Mouse (Mus musculus) liver, embryonic 16.5 days (tissue): ENCODE data around the gene Kif1bp. TPM values are rescaled to one million over a fixed set of nuclear protein-coding genes. Genes with fewer than 3 reads are reported as not detected.

Experiments
- ATAC-seq: fragments of 200-750 bp; cut with Nextera tagmentation; 2 replicates; pipeline ENCODE4 v1.8.0; 2017; ENCODE audit warnings: low read depth, mild to moderate bottlenecking, moderate number of reproducible peaks, moderate library complexity
- H3K27ac ChIP-seq: fragments of 300-500 bp; sonication (generic); 2 replicates; pipeline ENCODE4 v1.5.1; 2014; ENCODE audit warnings: mild to moderate bottlenecking, low read length
- H3K27me3 ChIP-seq: fragments of 300-500 bp; sonication (generic); 2 replicates; pipeline ENCODE4 v1.6.1; 2014; ENCODE audit warnings: low read depth, low read length, mixed read lengths; ENCODE audit not compliant: control insufficient read depth, insufficient read depth
- H3K36me3 ChIP-seq: fragments of 300-500 bp; sonication (generic); 2 replicates; pipeline ENCODE4 v1.6.1; 2014; ENCODE audit warnings: mild to moderate bottlenecking; ENCODE audit not compliant: control insufficient read depth, insufficient read depth
- H3K4me1 ChIP-seq: fragments of 300-500 bp; sonication (generic); 2 replicates; pipeline ENCODE4 v1.6.1; 2014; ENCODE audit warnings: low read depth, low read length, mixed read lengths; ENCODE audit not compliant: control insufficient read depth
- H3K4me2 ChIP-seq: fragments of 300-500 bp; sonication (generic); 2 replicates; pipeline ENCODE4 v1.6.1; 2014; ENCODE audit warnings: low read depth, low read length, mixed read lengths
- H3K4me3 ChIP-seq: fragments of 300-500 bp; sonication (generic); 2 replicates; pipeline ENCODE4 v1.5.1; 2014; ENCODE audit warnings: low read depth, mild to moderate bottlenecking, low read length
- H3K9ac ChIP-seq: fragments of 300-500 bp; sonication (generic); 2 replicates; pipeline ENCODE4 v1.6.1; 2014; ENCODE audit warnings: low read depth, low read length
- H3K9me3 ChIP-seq: fragments of 300-500 bp; sonication (generic); replicated peaks from 2 replicates; pipeline ENCODE4 v1.6.1; 2016; ENCODE audit warnings: low read length; ENCODE audit not compliant: control insufficient read depth
- WGBS: fragments of 180-500 bp; shearing (Covaris S2); extraction: QIAGEN DNeasy Blood & Tissue Kit; methylation state at CpG from one replicate; pipeline ENCODE4 v1.1.7; 2014; ENCODE audit not compliant: insufficient replicate concordance; 5-methylcytosine and 5-hydroxymethylcytosine counted together
- polyA plus RNA-seq: library from polyadenylated mRNA; unstranded; fragments of >200 nt; fragmentation: Nextera tagmentation; extraction: Ambion mirVana; gene quantifications from 2 replicates; pipeline ENCODE4 v1.2.1, GENCODE M21; 2015

Gene Kif1bp
- polyA plus RNA-seq, 1 experiment from 2014 or later, result 9.9 TPM

DNA sequence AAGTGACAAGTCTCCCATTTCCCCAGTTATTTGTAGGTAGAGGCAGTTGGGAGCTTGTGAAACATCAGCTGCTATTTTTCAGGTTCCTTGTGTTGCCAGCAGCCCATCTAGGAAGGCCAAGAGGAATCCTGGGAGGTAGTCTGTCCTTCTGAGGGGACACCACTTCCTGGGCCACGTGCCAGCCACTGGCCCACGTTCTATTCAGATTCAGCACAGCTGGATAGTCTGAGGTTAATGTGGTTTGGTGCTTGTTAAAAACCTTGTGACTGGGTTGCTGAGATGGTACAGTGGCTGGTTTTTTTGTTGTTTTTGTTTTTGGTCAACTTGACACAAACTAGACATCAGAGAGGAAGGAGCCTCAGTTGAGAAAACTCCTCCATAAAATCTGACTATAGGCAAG, 45.4 kb downstream of the Kif1bp start:
- no peak for ATAC-seq
- Histone ChIP-seq H3K4me2 (no peak overlapping the region), H3K27ac (no peak overlapping the region), H3K4me1 (no peaks in the 10 kb centered on the region), H3K9me3 (no peaks in the 10 kb centered on the region), H3K36me3 (no peaks in the 10 kb centered on the region), H3K9ac (no peak overlapping the region), H3K27me3 (no peaks in the 10 kb centered on the region), H3K4me3 (no peak overlapping the region)
- 12% methylated on average over 2 of the region's 2 CpGs for WGBS

- ATAC-seq, result no peak
- H3K4me2 ChIP-seq, result no peak overlapping the region
- H3K4me1 ChIP-seq, result no peaks in the 10 kb centered on the region
- no peaks in the 10 kb centered on the region for H3K27me3 ChIP-seq
- no peak overlapping the region for H3K9ac ChIP-seq
- H3K4me3 ChIP-seq, result no peak overlapping the region
- 58% methylated on average over 9 of the region's 9 CpGs for WGBS
- H3K27ac ChIP-seq, result no peak overlapping the region
- no peaks in the 10 kb centered on the region for H3K9me3 ChIP-seq
- no peaks in the 10 kb centered on the region for H3K36me3 ChIP-seq
Measured at GRCm38 (mm10) chr10:62530183-62530582, 48.1 kb downstream of the Kif1bp start.

DNA sequence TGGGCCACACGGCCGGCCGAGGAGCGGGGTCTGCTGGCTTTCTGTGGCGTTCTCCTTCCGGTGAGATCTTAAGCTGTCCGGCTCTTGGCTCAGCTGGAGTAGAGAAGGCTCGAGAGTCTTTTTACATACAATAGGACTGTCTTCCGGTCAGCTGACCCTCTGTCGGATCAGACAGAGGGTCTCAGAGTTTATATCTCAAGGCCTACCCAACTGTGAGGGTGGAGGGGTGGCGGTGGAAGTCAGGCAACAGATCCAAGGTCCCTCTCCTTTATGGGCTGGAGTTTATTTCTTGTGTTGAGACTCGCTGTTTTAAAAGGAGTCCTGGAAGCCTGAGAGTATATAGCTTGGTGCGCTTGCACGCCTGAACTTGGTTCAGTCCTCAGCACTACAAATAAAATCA, 50.9 kb downstream of the Kif1bp start, which contains the start of gene Srgn:
Srgn (minus strand) TSS at position 101 of the 400 bp plus-strand sequence.
- Histone ChIP-seq H3K27ac (no peak within 1 kb of the TSS), H3K36me3 (no peaks in the 10 kb centered on the region), H3K4me2 (no peak within 1 kb of the TSS), H3K4me1 (peaks cover 4% of the 10 kb centered on the region), H3K27me3 (no peaks in the 10 kb centered on the region), H3K9me3 (no peaks in the 10 kb centered on the region), H3K9ac (no peak within 1 kb of the TSS), H3K4me3 (no peak within 1 kb of the TSS)
- WGBS, result 75% methylated on average over 14 of the region's 14 CpGs
- no peak for ATAC-seq

GRCm38 (mm10) chr10:62522346-62522950, 55.8 kb downstream of the Kif1bp start:
- peaks cover 23% of the 10 kb centered on the region for H3K4me1 ChIP-seq
- no peak overlapping the region for H3K4me2 ChIP-seq
- no peaks in the 10 kb centered on the region for H3K27me3 ChIP-seq
- no peak overlapping the region for H3K4me3 ChIP-seq
- ATAC-seq, result no peak
- H3K9ac ChIP-seq, result no peak overlapping the region
- H3K9me3 ChIP-seq, result no peaks in the 10 kb centered on the region
- no peaks in the 10 kb centered on the region for H3K36me3 ChIP-seq
- 62% methylated on average over 7 of the region's 7 CpGs for WGBS
- no peak overlapping the region for H3K27ac ChIP-seq

GRCm38 (mm10) chr10:62521763-62522162, 56.5 kb downstream of the Kif1bp start:
- Histone ChIP-seq H3K9ac (no peak overlapping the region), H3K4me1 (peaks cover 23% of the 10 kb centered on the region), H3K4me2 (no peak overlapping the region; the same call in 1 of the 2 replicates), H3K27me3 (no peaks in the 10 kb centered on the region), H3K36me3 (no peaks in the 10 kb centered on the region), H3K27ac (0 out of 2 replicates have a peak overlapping the region, but pooled peaks have one; percentile 14), H3K4me3 (no peak overlapping the region), H3K9me3 (no peaks in the 10 kb centered on the region)
- ATAC-seq, result peak; percentile 55
- WGBS, result 17% methylated on average over 4 of the region's 4 CpGs

DNA sequence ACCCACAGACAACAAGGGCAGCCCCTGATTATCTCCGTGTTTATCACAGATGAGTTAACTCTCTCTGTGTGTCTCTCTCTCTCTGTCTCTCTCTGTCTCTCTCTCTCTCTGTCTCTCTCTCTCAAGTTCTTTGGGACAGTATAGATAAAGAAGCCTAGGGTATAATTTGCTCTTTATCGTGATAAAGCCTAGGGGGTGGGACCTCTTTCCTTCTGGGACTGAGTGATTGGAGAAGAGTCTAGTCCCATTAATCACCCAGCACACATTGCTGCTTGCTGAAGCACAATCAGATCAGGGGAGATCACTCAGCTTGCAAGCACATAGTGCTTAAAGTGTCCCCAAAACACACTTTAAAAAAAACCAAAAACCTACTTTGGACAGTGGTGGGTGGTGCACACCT, 57.3 kb downstream of the Kif1bp start:
- Histone ChIP-seq H3K27me3 (no peaks in the 10 kb centered on the region), H3K9me3 (no peaks in the 10 kb centered on the region), H3K4me2 (peak overlapping the region; percentile 35), H3K9ac (no peak overlapping the region), H3K36me3 (no peaks in the 10 kb centered on the region), H3K4me3 (no peak overlapping the region), H3K4me1 (peaks cover 23% of the 10 kb centered on the region), H3K27ac (peak overlapping the region; percentile 43)
- ATAC-seq, result peak; percentile 90
- 15% methylated on average over 2 of the region's 2 CpGs for WGBS

DNA sequence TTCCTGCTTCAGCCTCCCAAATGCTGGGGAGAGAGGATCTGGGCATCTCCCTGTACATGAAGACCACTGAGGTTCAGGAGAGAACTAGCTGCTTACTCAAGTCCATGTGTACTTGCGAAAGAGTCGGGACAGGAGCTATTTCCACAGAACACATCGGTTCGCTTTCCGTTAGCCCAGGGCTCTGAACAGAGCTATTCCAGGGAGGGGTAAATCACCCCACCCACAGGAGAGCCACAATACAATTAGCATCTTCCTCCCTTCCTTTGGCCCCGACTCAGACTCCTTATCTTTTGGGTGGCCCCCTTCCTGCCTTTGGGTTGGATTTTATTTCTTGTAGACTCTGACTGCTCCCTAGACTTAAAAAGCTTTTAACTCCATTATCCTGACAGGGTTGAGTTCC, 60.7 kb downstream of the Kif1bp start:
- Histone ChIP-seq H3K4me3 (no peak overlapping the region), H3K27ac (no peak overlapping the region), H3K27me3 (no peaks in the 10 kb centered on the region), H3K36me3 (no peaks in the 10 kb centered on the region), H3K4me2 (no peak overlapping the region), H3K4me1 (peaks cover 21% of the 10 kb centered on the region), H3K9ac (no peak overlapping the region), H3K9me3 (no peaks in the 10 kb centered on the region)
- no peak for ATAC-seq
- WGBS, result 23% methylated on average over 6 of the region's 6 CpGs

- no peak overlapping the region for H3K9ac ChIP-seq
- no peaks in the 10 kb centered on the region for H3K36me3 ChIP-seq
- H3K4me1 ChIP-seq, result peaks cover 11% of the 10 kb centered on the region
- H3K27me3 ChIP-seq, result no peaks in the 10 kb centered on the region
- H3K27ac ChIP-seq, result no peak overlapping the region
- no peaks in the 10 kb centered on the region for H3K9me3 ChIP-seq
- H3K4me3 ChIP-seq, result no peak overlapping the region
- H3K4me2 ChIP-seq, result no peak overlapping the region
- WGBS, result 81% methylated on average over 4 of the region's 4 CpGs
- no peak for ATAC-seq
Measured at GRCm38 (mm10) chr10:62512855-62513254, 65.4 kb downstream of the Kif1bp start.

DNA sequence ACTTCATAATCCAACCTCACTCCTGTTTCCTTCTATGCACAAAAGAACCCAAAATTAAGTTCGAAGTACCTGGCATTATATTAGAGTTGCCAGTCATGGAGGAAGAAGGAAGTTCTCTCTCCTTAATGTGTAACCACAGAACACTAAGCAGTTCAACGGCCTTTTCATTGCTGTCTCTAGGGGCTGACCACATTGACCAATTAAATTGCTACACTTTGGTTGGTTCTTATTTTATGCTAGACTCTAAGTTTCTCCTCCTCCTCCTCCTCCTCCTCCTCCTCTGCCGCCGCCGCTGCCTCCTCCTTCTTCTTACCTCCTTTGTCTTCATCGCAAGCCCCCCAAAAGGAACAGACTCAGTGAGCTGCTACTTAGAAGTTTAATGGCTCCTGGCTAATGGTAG, 66.7 kb downstream of the Kif1bp start:
- no peak overlapping the region for H3K9ac ChIP-seq
- no peaks in the 10 kb centered on the region for H3K36me3 ChIP-seq
- no peak for ATAC-seq
- H3K4me1 ChIP-seq, result peaks cover 17% of the 10 kb centered on the region
- H3K9me3 ChIP-seq, result no peaks in the 10 kb centered on the region
- H3K4me3 ChIP-seq, result no peak overlapping the region
- no peak overlapping the region for H3K4me2 ChIP-seq
- no peak overlapping the region for H3K27ac ChIP-seq
- no peaks in the 10 kb centered on the region for H3K27me3 ChIP-seq
- WGBS, result 16% methylated on average over 6 of the region's 6 CpGs
